Mouse (Mus musculus): Measurements from ENCODE around the gene Gm11596.
A peak's percentile ranks its signal among the peaks of the same experiment; 100 is the strongest.
"Not testable (repeated sequence)": the region's sequence is repeated elsewhere in the genome, so short reads cannot be mapped to it uniquely, and the experiment has no call there.

The Gm11596 gene

DNA sequence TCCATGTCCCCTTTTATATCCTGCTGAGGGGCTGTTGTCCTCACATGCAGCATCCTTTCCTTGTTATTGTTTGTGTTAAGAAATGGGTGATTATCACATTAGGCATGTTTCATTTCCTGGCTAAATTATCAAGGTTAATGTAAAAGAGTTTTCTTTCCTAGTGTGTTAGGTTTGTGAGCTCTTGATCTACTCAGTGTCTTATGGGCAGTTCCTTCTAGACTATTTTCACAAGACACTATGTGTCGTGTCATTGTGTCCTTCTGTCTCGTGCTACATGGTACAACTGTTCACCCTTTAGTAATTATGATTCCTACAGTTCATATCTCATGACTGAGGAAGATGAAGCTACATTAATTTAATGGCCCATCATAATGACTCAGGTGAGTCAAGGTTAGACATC, at the start of gene Gm11596:
Gene Gm11596, minus strand, starts transcription at position 101 of the 400 bp plus-strand sequence.
- no peak for DNase-seq

DNA sequence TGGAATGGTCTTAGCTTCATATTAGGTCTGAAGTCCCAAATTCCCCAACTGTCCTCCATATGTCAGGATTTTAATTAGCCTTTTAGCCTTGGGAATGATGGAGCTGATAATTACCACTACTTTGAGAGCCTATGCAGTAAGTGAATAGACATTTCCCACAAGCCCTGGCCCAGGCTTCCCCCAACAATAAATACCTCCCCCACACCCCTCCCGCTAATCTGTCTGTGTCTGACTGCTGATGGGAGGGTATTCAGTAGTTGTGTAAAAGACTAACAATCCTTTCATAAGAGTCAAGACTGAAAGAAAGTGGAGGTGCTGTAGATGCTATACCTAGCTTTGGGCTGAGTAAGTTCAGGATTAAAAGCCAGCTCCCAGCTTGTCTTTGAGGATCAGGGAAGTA, 48.9 kb upstream of the Gm11596 start:
- DNase-seq = no peak

DNA sequence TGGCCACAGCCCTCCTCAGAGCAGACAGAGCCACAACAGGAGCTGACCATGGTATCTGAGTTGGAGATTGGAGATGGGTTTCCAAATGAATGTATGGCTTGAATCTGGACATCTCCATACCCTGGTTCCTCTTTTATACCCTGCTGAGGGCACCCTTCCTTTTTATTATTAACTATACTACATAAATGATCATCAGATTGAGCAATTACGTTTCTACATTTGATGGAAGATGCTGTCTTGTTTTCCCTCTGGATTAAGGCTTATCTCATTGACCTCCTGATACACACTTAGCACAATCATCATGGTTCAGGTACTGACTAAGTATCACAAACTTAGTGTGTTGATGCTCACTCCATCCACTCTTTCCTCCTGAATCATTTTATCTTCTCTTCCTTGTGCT, 44.7 kb upstream of the Gm11596 start, which contains the start of gene 2300003K06Rik:
Gene 2300003K06Rik, minus strand, starts transcription at position 101 of the 400 bp plus-strand sequence.
- DNase-seq = no peak

DNA sequence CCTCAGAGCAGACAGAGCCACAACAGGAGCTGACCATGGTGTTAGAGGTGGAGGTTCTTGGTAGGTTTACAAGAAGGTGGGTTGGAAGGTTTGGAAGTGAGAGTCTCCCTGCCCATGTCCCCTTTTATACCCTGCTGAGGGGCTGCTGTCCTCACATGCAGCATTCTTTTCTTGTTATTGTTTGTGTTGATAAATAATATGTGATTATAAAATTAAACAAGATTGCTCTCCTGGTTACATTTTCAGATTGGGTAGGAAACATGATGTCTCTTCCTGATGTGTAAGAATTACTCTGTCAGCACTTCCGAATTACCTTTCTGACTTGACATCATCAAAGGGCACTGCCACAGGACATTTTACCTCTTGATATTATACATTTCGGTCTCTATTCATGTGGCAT, 22.3 kb upstream of the Gm11596 start, which contains the start of gene Gm11564:
Gene Gm11564, minus strand, starts transcription at position 101 of the 400 bp plus-strand sequence.
- DNase-seq = not testable (repeated sequence)

DNA sequence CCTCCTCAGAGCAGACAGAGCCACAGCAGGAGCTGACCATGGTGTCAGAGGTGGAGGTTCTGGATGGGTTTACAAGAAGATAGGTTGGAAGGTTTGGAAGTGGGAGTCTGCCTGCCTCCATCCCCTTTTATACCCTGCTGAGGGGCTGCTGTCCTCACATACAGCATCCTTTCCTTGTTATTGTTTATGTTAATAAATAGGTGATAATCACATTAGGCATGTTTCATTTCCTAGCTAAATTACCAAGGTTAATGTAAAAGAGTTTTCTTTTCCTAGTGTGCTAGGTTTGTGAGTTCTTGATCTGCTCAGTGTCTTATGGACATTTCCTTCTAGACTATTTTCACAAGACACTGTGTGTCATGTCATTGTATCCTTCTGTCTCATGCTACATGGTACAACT, 16.5 kb upstream of the Gm11596 start, which contains the start of gene Krtap4-13:
Gene Krtap4-13, minus strand, starts transcription at position 101 of the 400 bp plus-strand sequence.
- DNase-seq = not testable (repeated sequence)

DNA sequence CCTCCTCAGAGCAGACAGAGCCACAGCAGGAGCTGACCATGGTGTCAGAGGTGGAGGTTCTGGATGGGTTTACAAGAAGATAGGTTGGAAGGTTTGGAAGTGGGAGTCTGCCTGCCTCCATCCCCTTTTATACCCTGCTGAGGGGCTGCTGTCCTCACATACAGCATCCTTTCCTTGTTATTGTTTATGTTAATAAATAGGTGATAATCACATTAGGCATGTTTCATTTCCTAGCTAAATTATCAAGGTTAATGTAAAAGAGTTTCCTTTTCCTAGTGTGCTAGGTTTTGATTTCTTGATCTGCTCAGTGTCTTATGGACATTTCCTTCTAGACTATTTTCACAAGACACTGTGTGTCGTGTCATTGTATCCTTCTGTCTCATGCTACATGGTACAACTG, 11.1 kb upstream of the Gm11596 start, which contains the start of gene Gm11554:
Gene Gm11554, minus strand, starts transcription at position 101 of the 400 bp plus-strand sequence.
- not testable (repeated sequence) for DNase-seq

DNA sequence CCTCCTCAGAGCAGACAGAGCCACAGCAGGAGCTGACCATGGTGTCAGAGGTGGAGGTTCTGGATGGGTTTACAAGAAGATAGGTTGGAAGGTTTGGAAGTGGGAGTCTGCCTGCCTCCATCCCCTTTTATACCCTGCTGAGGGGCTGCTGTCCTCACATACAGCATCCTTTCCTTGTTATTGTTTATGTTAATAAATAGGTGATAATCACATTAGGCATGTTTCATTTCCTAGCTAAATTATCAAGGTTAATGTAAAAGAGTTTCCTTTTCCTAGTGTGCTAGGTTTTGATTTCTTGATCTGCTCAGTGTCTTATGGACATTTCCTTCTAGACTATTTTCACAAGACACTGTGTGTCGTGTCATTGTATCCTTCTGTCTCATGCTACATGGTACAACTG, 5.6 kb upstream of the Gm11596 start, which contains the start of gene Gm11569:
Gene Gm11569, minus strand, starts transcription at position 101 of the 400 bp plus-strand sequence.
- not testable (repeated sequence) for DNase-seq

DNA sequence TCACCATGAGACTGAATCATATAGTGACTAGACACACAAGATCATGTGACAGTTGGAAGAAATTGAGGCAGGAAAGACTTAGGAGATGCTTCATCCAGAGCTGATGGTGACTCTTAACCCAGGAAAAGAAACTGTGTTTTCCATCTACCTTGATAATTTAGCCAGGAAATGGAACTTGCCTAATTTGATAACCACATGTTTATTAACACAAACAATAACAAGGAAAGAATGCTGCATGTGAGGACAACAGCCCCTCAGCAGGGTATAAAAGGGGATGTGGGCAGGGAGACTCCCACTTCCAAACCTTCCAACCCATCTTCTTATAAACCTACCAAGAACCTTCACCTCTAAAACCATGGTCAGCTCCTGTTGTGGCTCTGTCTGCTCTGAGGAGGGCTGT, 8.4 kb downstream of the Gm11596 start, which contains the start of gene Krtap4-9:
Gene Krtap4-9, plus strand, starts transcription at position 301 of the 400 bp plus-strand sequence.
- not testable (repeated sequence) for DNase-seq

DNA sequence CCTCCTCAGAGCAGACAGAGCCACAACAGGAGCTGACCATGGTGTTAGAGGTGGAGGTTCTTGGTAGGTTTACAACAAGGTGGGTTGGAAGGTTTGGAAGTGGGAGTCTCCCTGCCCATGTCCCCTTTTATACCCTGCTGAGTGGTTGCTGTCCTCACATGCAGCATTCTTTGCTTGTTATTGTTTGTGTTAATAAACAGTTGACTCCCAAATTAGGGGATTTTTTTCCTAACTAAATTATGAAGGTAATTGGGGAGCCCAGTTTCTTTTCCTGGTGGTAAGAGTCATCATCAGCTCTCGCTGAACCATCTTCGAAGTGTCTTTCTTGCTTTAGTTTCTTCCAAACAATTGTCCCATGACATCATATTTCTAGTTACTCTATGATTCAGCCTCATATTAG, 12.7 kb downstream of the Gm11596 start, which contains the start of gene Krtap4-8:
Gene Krtap4-8, minus strand, starts transcription at position 101 of the 400 bp plus-strand sequence.
- DNase-seq = no peak

DNA sequence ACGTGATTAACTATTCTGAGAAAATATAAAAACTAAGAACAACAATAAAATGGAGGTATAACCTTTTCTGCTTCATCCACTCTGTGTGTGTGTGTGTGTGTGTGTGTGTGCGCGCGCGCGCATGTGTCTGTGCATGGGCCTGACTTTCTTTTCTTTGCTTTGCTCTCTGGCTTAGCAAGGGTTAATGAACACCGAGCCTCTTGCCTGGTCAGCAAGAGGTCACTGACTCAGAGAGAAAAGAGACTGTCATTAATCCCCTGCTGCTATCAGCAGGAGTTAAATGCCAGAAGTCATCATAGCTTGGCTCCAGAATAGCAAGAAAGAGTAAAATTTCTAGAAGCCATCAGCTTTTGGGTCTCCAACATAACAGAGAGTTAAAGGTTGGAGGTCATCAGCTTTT, 14.9 kb downstream of the Gm11596 start:
- DNase-seq = no peak

DNA sequence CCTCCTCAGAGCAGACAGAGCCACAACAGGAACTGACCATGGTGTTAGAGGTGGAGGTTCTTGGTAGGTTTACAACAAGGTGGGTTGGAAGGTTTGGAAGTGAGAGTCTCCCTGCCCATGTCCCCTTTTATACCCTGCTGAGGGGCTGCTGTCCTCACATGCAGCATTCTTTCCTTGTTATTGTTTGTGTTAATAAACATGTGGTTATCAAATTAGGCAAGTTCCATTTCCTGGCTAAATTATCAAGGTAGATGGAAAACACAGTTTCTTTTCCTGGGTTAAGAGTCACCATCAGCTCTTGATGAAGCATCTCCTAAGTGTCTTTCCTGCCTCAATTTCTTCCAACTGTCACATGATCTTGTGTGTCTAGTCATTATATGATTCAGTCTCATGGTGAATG, 20.5 kb downstream of the Gm11596 start, which contains the start of gene Gm11595:
Gene Gm11595, minus strand, starts transcription at position 101 of the 400 bp plus-strand sequence.
- not testable (repeated sequence) for DNase-seq

DNA sequence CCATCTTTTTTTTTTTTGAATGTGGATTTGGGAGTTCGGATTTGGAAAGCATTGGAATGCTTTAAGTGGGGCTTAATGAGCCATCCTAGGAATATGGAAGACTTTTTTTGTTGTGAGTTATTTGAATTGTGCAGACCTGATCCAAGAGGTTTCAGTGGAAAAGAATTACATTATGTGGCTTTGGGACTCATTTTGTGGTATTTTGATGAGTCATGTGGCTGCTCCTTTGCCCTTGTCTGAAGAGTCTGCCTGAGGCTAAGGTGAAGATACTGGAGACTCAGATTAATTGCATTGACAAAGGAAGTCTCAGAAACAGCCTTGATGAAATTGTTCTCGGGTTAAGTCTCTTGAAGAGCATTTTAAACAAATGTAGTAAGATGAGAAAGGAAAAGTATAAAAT, 24.9 kb downstream of the Gm11596 start:
- DNase-seq = no peak

DNA sequence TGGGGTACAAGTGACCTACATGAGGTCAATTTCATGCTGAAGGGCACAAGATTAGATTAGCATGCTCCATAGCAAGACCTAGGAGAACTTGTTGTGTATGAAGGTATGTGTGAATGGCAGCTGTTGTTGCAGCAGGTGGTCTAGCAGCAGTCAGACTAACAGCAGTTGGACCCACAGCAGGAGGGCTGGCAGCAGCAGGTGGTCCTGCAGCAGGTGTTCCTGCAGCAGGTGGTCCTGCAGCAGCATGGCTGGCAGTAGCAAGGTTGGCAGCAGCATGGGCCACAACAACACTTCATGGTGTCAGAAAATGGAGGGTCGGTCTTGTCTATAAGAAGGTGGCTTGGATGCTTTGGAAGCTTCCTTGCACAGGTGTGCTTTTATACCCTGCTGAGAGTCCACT, 34.4 kb downstream of the Gm11596 start:
- DNase-seq = no peak

DNA sequence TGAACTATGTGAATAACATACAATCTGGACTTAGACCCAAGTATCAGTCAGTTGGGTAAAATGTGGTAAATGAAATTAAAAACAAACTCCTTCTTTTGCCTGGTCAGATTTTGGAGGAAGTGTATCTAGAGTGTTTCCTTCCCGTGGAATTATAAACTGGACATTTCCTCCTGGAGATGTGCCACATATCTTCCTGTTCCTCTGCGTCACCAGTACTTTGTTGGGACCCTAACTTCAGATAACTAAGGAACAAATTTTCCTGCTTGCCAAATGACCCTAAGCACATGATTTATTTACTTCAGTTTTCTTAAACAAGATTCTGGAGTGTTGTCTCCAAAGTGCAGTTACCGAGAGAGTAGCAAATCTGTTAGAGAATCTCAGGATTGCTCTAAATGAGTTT, 49.3 kb downstream of the Gm11596 start:
- peak; percentile 37 for DNase-seq

Measured in lung, postnatal 10 days (tissue).